20 mouse cellular contexts compared by ENCODE assay signal in genomic region chr7:101458278-101458781, GRCm38 (mm10). TPM values are rescaled to one million over a fixed set of nuclear protein-coding genes. Genes with fewer than 3 reads are reported as not detected.
A peak's percentile ranks its signal among the peaks of the same experiment; 100 is the strongest.
DNase-seq lines count a peak whose midpoint lies in the region; ATAC-seq and TF ChIP-seq lines count a peak whose summit lies in the region.
"Had no signal": no experiment of that assay in that cellular context is flagged by ENCODE, and none has a peak within 500 bp of the region (broad histone marks: within the 10 kb centered on the region; RNA-seq: fewer than 3 reads in every experiment).

No protein-coding gene starts in this region.

- peaks cover 12% of the 10 kb centered on the region for H3K4me1 ChIP-seq in intestine, embryonic 16.5 days (ENCODE audit: control insufficient read depth, insufficient read depth, low read length)
- peaks cover 26% of the 10 kb centered on the region; the same call in 1 of the 2 replicates for H3K4me1 ChIP-seq in intestine, embryonic 15.5 days (replicated peaks)
- peaks cover 42% of the 10 kb centered on the region for H3K4me1 ChIP-seq in liver, postnatal 0 days (ENCODE audit: insufficient read depth)
- H3K4me1 ChIP-seq in liver, embryonic 11.5 days (replicated peaks; ENCODE audit: control insufficient read depth, insufficient read depth, low read length), result no peaks in the 10 kb centered on the region; the same call in 1 of the 2 replicates
- H3K4me1 ChIP-seq in stomach, embryonic 15.5 days, result peaks cover 12% of the 10 kb centered on the region; the same call in 1 of the 2 replicates
- H3K4me1 ChIP-seq: midbrain, embryonic 15.5 days had no signal

- TF ChIP-seq CTCF in liver, postnatal 0 days (IDR thresholded peaks at IDR 0.05; ENCODE audit: low read depth), result no peak

- H3K4me2 ChIP-seq in intestine, embryonic 16.5 days (ENCODE audit: low read depth, low read length), result no peak overlapping the region
- no peak overlapping the region for H3K4me2 ChIP-seq in intestine, embryonic 15.5 days (replicated peaks)
- 0 out of 2 replicates have a peak overlapping the region, but pooled peaks have one; percentile 16 for H3K4me2 ChIP-seq in liver, postnatal 0 days (ENCODE audit: low read depth, low read length)
- H3K4me2 ChIP-seq in liver, embryonic 11.5 days, result no peak overlapping the region
- H3K4me2 ChIP-seq in stomach, embryonic 15.5 days, result no peak overlapping the region
- H3K4me2 ChIP-seq: embryonic facial prominence, embryonic 13.5 days; forebrain, embryonic 15.5 days; limb, embryonic 15.5 days; midbrain, embryonic 15.5 days had no signal

- TF ChIP-seq EP300 in liver, postnatal 0 days (IDR thresholded peaks at IDR 0.05; ENCODE audit: low read depth), result no peak

- peak overlapping the region; percentile 27; the same call in 1 of the 2 replicates for H3K27ac ChIP-seq in intestine, embryonic 16.5 days (ENCODE audit: low read length)
- H3K27ac ChIP-seq in intestine, embryonic 15.5 days, result no peak overlapping the region
- peak overlapping the region; percentile 35 for H3K27ac ChIP-seq in liver, postnatal 0 days (ENCODE audit: low read depth)
- H3K27ac ChIP-seq in liver, embryonic 11.5 days (ENCODE audit: low read depth, low read length), result no peak overlapping the region
- 0 out of 2 replicates have a peak overlapping the region, but pooled peaks have one; percentile 1 for H3K27ac ChIP-seq in stomach, embryonic 15.5 days
- H3K27ac ChIP-seq: embryonic facial prominence, embryonic 13.5 days; limb, embryonic 15.5 days; midbrain, embryonic 15.5 days had no signal

- no peaks in the 10 kb centered on the region for H3K36me3 ChIP-seq in intestine, embryonic 16.5 days (ENCODE audit: control insufficient read depth, insufficient read depth, low read length)
- H3K36me3 ChIP-seq in intestine, embryonic 15.5 days, result no peaks in the 10 kb centered on the region
- H3K36me3 ChIP-seq in liver, postnatal 0 days (replicated peaks; ENCODE audit: insufficient read depth, low read length), result no peaks in the 10 kb centered on the region
- H3K36me3 ChIP-seq in liver, embryonic 11.5 days (ENCODE audit: control insufficient read depth, insufficient read depth, low read length), result no peaks in the 10 kb centered on the region
- H3K36me3 ChIP-seq in stomach, embryonic 15.5 days, result no peaks in the 10 kb centered on the region
- H3K36me3 ChIP-seq: embryonic facial prominence, embryonic 13.5 days; forebrain, embryonic 15.5 days; limb, embryonic 15.5 days; midbrain, embryonic 15.5 days had no signal

- peak; percentile 31 for DNase-seq in adrenal gland, adult 2 months
- DNase-seq in adrenal gland, adult 8-10 months, result no peak
- DNase-seq in liver, postnatal 0 days, result no peak
- no peak for DNase-seq in liver, embryonic 11.5 days (ENCODE audit: low spot score)
- DNase-seq: cerebellum, adult 9-11 months; layer of hippocampus, postnatal 36 days; lung, adult 2 months; right cerebral cortex, postnatal 25 days had no signal

- 62% methylated on average over 4 of the region's 4 CpGs for whole genome bisulfite sequencing in intestine, embryonic 16.5 days
- WGBS in intestine, embryonic 15.5 days, result 61% methylated on average over 4 of the region's 4 CpGs
- 69% methylated on average over 4 of the region's 4 CpGs for WGBS in liver, postnatal 0 days (ENCODE audit: insufficient replicate concordance)
- 68% methylated on average over 4 of the region's 4 CpGs for WGBS in liver, embryonic 11.5 days
- 73% methylated on average over 4 of the region's 4 CpGs for WGBS in stomach, embryonic 15.5 days

- H3K4me3 ChIP-seq in intestine, embryonic 16.5 days (ENCODE audit: low read length), result no peak overlapping the region
- H3K4me3 ChIP-seq in intestine, embryonic 15.5 days (replicated peaks), result no peak overlapping the region
- H3K4me3 ChIP-seq in liver, postnatal 0 days (ENCODE audit: low read depth, low read length), result no peak overlapping the region
- no peak overlapping the region for H3K4me3 ChIP-seq in liver, embryonic 11.5 days (ENCODE audit: low read depth, low read length)
- no peak overlapping the region for H3K4me3 ChIP-seq in stomach, embryonic 15.5 days (replicated peaks)
- H3K4me3 ChIP-seq: embryonic facial prominence, embryonic 13.5 days; forebrain, embryonic 15.5 days; limb, embryonic 15.5 days; midbrain, embryonic 15.5 days had no signal

- no peaks in the 10 kb centered on the region for H3K9me3 ChIP-seq in intestine, embryonic 16.5 days (ENCODE audit: control insufficient read depth, low read length)
- no peaks in the 10 kb centered on the region for H3K9me3 ChIP-seq in intestine, embryonic 15.5 days
- no peaks in the 10 kb centered on the region for H3K9me3 ChIP-seq in liver, postnatal 0 days (ENCODE audit: low read length)
- H3K9me3 ChIP-seq in liver, embryonic 11.5 days (ENCODE audit: control insufficient read depth, low read length), result no peaks in the 10 kb centered on the region
- H3K9me3 ChIP-seq in stomach, embryonic 15.5 days, result no peaks in the 10 kb centered on the region
- H3K9me3 ChIP-seq: embryonic facial prominence, embryonic 13.5 days; forebrain, embryonic 15.5 days; limb, embryonic 15.5 days; megakaryocyte, embryonic 14.5 days; midbrain, embryonic 15.5 days had no signal

- no peaks in the 10 kb centered on the region for H3K27me3 ChIP-seq in intestine, embryonic 16.5 days (replicated peaks; ENCODE audit: control insufficient read depth, insufficient read depth, low read length)
- H3K27me3 ChIP-seq in intestine, embryonic 15.5 days (replicated peaks), result no peaks in the 10 kb centered on the region
- H3K27me3 ChIP-seq in liver, postnatal 0 days (ENCODE audit: insufficient read depth, low read length), result no peaks in the 10 kb centered on the region
- H3K27me3 ChIP-seq in liver, embryonic 11.5 days (replicated peaks; ENCODE audit: control insufficient read depth, insufficient read depth, low read length), result peaks cover 9% of the 10 kb centered on the region; the same call in 1 of the 2 replicates
- H3K27me3 ChIP-seq in stomach, embryonic 15.5 days (replicated peaks), result no peaks in the 10 kb centered on the region
- H3K27me3 ChIP-seq: forebrain, embryonic 15.5 days; midbrain, embryonic 15.5 days had no signal

- ATAC-seq in intestine, embryonic 16.5 days, result no peak
- no peak for ATAC-seq in intestine, embryonic 15.5 days
- no peak for ATAC-seq in liver, postnatal 0 days
- no peak for ATAC-seq in liver, embryonic 11.5 days (replicated peaks; ENCODE audit: low FRiP score)
- no peak for ATAC-seq in stomach, embryonic 15.5 days (ENCODE audit: insufficient read depth, low FRiP score, low read depth)
- ATAC-seq: forebrain, embryonic 15.5 days; midbrain, embryonic 15.5 days had no signal

- no peak overlapping the region for H3K9ac ChIP-seq in intestine, embryonic 16.5 days (ENCODE audit: low read depth, low read length)
- H3K9ac ChIP-seq in intestine, embryonic 15.5 days, result no peak overlapping the region
- H3K9ac ChIP-seq in liver, postnatal 0 days (replicated peaks), result no peak overlapping the region
- H3K9ac ChIP-seq in liver, embryonic 11.5 days (ENCODE audit: low read depth, low read length), result no peak overlapping the region
- H3K9ac ChIP-seq in stomach, embryonic 15.5 days, result no peak overlapping the region
- H3K9ac ChIP-seq: embryonic facial prominence, embryonic 13.5 days; forebrain, embryonic 15.5 days; limb, embryonic 15.5 days; midbrain, embryonic 15.5 days had no signal

RNA-seq across cellular contexts. Expression of gene Pde2a, which starts 36.8 kb away (rescaled TPM):
- 100 to 1,000 TPM; 161 to 223 TPM for total RNA-seq in adrenal gland, adult 2 months (2021)
- polyA plus RNA-seq in adrenal gland, adult 2 months (2012; rRNA removed), result 142 and 199 TPM in 2 replicates
- 100 to 1,000 TPM; 219 to 291 (median 255) TPM for total RNA-seq in adrenal gland, adult 8-10 months (2022)
- 23.0 and 23.5 TPM in 2 replicates for polyA plus RNA-seq in intestine, embryonic 16.5 days (2015; fragmentation: Nextera tagmentation; extraction: Ambion mirVana)
- polyA plus RNA-seq in intestine, embryonic 15.5 days (2015; fragmentation: Nextera tagmentation; extraction: Ambion mirVana), result 15.4 and 16.6 TPM in 2 replicates
- polyA plus RNA-seq in liver, postnatal 0 days (2015; fragmentation: Nextera tagmentation; extraction: Ambion mirVana), result 14.8 and 15.8 TPM in 2 replicates
- 14.4 and 15.0 TPM in 2 replicates for polyA plus RNA-seq in liver, embryonic 11.5 days (2014; fragmentation: Nextera tagmentation; extraction: Ambion mirVana)
- 9.1 and 15.9 TPM in 2 replicates for polyA plus RNA-seq in stomach, embryonic 15.5 days (2015; fragmentation: Nextera tagmentation; extraction: Ambion mirVana)

RNA-seq across cellular contexts. Expression of gene Gm45837, which starts 47.6 kb away (rescaled TPM):
- not detected for total RNA-seq in adrenal gland, adult 2 months (2021)
- 0.29 and 0.93 TPM in 2 replicates for polyA plus RNA-seq in adrenal gland, adult 2 months (2012; rRNA removed)
- 1 to 10 TPM in 2 of 4 experiments, not detected in 2; 4.4 to 8.6 TPM for total RNA-seq in adrenal gland, adult 8-10 months (2022)
- polyA plus RNA-seq in intestine, embryonic 16.5 days (2015; fragmentation: Nextera tagmentation; extraction: Ambion mirVana), result not detected in 2 replicates
- polyA plus RNA-seq in intestine, embryonic 15.5 days (2015; fragmentation: Nextera tagmentation; extraction: Ambion mirVana), result 3.5 and 5.7 TPM in 2 replicates
- polyA plus RNA-seq in liver, postnatal 0 days (2015; fragmentation: Nextera tagmentation; extraction: Ambion mirVana), result not detected in 2 replicates
- polyA plus RNA-seq in liver, embryonic 11.5 days (2014; fragmentation: Nextera tagmentation; extraction: Ambion mirVana), result 2.1 TPM in 1 of 2 replicates, not detected in the other
- 3.6 and 8.0 TPM in 2 replicates for polyA plus RNA-seq in stomach, embryonic 15.5 days (2015; fragmentation: Nextera tagmentation; extraction: Ambion mirVana)
- total RNA-seq: MEL had no signal
- polyA plus RNA-seq: forebrain, embryonic 15.5 days; gonadal fat pad, adult 2 months; heart, embryonic 14.5 days; hindbrain, embryonic 11.5 days; midbrain, embryonic 15.5 days had no signal

Comparison
In these comparisons a context has a peak if more than half of its experiments do, and no peak if none do; other contexts are left out.
1. H3K27ac ChIP-seq: peak in intestine, embryonic 16.5 days (single experiment), liver, postnatal 0 days (single experiment) and stomach, embryonic 15.5 days (single experiment); none in intestine, embryonic 15.5 days (single experiment) and liver, embryonic 11.5 days (single experiment).